Mouse (Mus musculus): Measurements from ENCODE around the gene Chrnb4. TPM values are rescaled to one million over a fixed set of nuclear protein-coding genes. Genes with fewer than 3 reads are reported as not detected.
A peak's percentile ranks its signal among the peaks of the same experiment; 100 is the strongest.

Chrnb4 gene
- total and polyA plus RNA-seq, 3 experiments, result 0.13 to 0.23 TPM; not detected in 1

DNA sequence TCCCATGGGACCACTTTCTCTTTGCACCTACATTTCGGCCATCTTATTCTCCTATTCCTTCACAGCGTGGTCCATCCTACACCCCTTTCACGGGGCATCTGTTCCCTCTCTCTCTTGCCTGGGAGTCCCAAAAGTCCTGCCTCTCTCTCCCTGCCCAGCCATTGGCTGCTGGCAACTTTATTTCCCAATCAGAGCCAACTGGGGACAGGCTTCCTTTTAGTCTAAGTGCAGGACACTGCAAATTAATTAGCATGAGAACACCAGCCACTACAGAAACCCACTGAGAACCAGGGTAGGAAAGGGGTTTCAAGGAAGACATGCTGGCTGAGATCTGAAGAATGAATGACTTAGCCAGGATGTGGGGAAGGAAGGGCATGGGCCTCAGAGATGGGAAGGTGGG, 54.2 kb downstream of the Chrnb4 start:
- in situ Hi-C loops (cut with MboI; ENCODE audit: low pct_ligation_motif_present, low pct_unique_long_range_greater_than_20kb, low sequenced_read_pairs), result no loop called here
- Histone ChIP-seq H3K4me3 (replicated peaks in 1 of 3; ENCODE audit: low read depth in 2 of 3, low read length in 2 of 3, poor library complexity in 1 of 3) (no peak overlapping the region), H3K27ac (ENCODE audit: insufficient read depth, low read depth) (no peak overlapping the region), H3K4me1 (ENCODE audit: control insufficient read depth in 1 of 2, insufficient read depth in 2 of 2) (peaks cover 3 to 7% of the 10 kb centered on the region in 2 experiments; a peak in 2 of 4 replicates), H3K9me3 (replicated peaks; ENCODE audit: low read length) (no peaks in the 10 kb centered on the region), H3K4me2 (ENCODE audit: insufficient read depth, low read depth, poor library complexity, severe bottlenecking) (no peak overlapping the region), H3K9ac (ENCODE audit: insufficient read depth, low read depth) (no peak overlapping the region), H3K79me2 (replicated peaks; ENCODE audit: control insufficient read depth, extremely low read depth, insufficient read depth, poor library complexity, severe bottlenecking) (no peaks in the 10 kb centered on the region), H3K36me3 (replicated peaks in 1 of 2; ENCODE audit: control insufficient read depth in 1 of 2, insufficient read depth in 1 of 2, low read length in 1 of 2) (no peaks in the 10 kb centered on the region), H3K27me3 (replicated peaks) (no peaks in the 10 kb centered on the region)
- dilution Hi-C loops (cut with MboI; ENCODE audit: extremely low pct_ligation_motif_present, extremely low pct_unique_long_range_greater_than_20kb, low sequenced_read_pairs), result no loop called here
- TF ChIP-seq BHLHE40 (IDR thresholded peaks at IDR 0.05; ENCODE audit: low read depth, low read length) (no peak), ZKSCAN1 (IDR thresholded peaks at IDR 0.05; ENCODE audit: borderline replicate concordance, low read depth, low read length) (no peak), RAD21 (IDR thresholded peaks at IDR 0.05; ENCODE audit: low read depth, low read length) (no peak), ETS1 (conservative IDR thresholded peaks at IDR 0.05; ENCODE audit: low read depth, low read length) (no peak), MXI1 (IDR thresholded peaks at IDR 0.05; ENCODE audit: low read depth, low read length) (no peak), KAT2A (IDR thresholded peaks at IDR 0.05; ENCODE audit: insufficient replicate concordance, low read length) (no peak), POLR2AphosphoS2 (IDR thresholded peaks at IDR 0.05; ENCODE audit: low read depth, low read length) (no peak), EP300 (IDR thresholded peaks at IDR 0.05; ENCODE audit: low read length) (no peak), USF2 (conservative IDR thresholded peaks at IDR 0.05; ENCODE audit: low read depth, low read length) (no peak), TCF12 (IDR thresholded peaks at IDR 0.05; ENCODE audit: low read depth, low read length) (no peak)
- DNase-seq (ENCODE audit: extremely low read depth), result no peak

DNA sequence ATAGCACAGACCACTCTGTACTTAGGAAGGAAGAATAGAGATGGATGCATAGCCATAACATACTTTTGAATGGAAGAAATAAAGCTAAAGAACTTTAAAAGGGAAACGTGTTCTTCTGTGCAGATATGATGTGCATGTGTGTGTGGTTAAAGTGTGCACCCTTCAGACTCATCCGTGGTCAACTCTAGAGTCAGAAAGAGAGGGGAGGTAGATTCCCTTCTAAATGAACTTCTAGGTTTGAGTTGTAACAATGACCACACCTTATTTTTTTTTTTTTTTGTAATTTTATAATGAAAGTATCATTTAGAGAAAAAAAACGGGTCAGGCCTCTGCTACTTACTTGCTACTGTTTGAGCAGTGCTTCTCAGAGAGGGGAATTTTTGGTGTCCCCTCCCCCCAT, 58.2 kb downstream of the Chrnb4 start:
- H3K9me3 ChIP-seq (replicated peaks; ENCODE audit: low read length), result no peaks in the 10 kb centered on the region
- no peaks in the 10 kb centered on the region for H3K27me3 ChIP-seq (replicated peaks)
- DNase-seq (ENCODE audit: extremely low read depth), result no peak
- dilution Hi-C loops (cut with MboI; ENCODE audit: extremely low pct_ligation_motif_present, extremely low pct_unique_long_range_greater_than_20kb, low sequenced_read_pairs) (no loop called here), in situ Hi-C loops (cut with MboI; ENCODE audit: low pct_ligation_motif_present, low pct_unique_long_range_greater_than_20kb, low sequenced_read_pairs) (no loop called here)
- peaks cover 3 to 7% of the 10 kb centered on the region in 2 experiments; a peak in 2 of 4 replicates for H3K4me1 ChIP-seq (ENCODE audit: control insufficient read depth in 1 of 2, insufficient read depth in 2 of 2)
- no peak overlapping the region for H3K9ac ChIP-seq (ENCODE audit: insufficient read depth, low read depth)
- no peaks in the 10 kb centered on the region for H3K36me3 ChIP-seq (replicated peaks in 1 of 2; ENCODE audit: control insufficient read depth in 1 of 2, insufficient read depth in 1 of 2, low read length in 1 of 2)
- TF ChIP-seq IRF4 (IDR thresholded peaks at IDR 0.05; ENCODE audit: low read depth, low read length), result peak; percentile 36; the same call in 1 of the 2 replicates
- TF ChIP-seq TBP (conservative IDR thresholded peaks at IDR 0.05; ENCODE audit: low read depth, low read length), result no peak
- TF ChIP-seq BHLHE40 (IDR thresholded peaks at IDR 0.05; ENCODE audit: low read depth, low read length), result peak; percentile 75
- peak; percentile 63 for TF ChIP-seq ZNF384 (IDR thresholded peaks at IDR 0.05; ENCODE audit: low read depth, low read length)
- no peak overlapping the region for H3K27ac ChIP-seq (ENCODE audit: insufficient read depth, low read depth)
- H3K4me3 ChIP-seq (replicated peaks in 1 of 3; ENCODE audit: low read depth in 2 of 3, low read length in 2 of 3, poor library complexity in 1 of 3), result no peak overlapping the region
- no peaks in the 10 kb centered on the region for H3K79me2 ChIP-seq (replicated peaks; ENCODE audit: control insufficient read depth, extremely low read depth, insufficient read depth, poor library complexity, severe bottlenecking)
- H3K4me2 ChIP-seq (ENCODE audit: insufficient read depth, low read depth, poor library complexity, severe bottlenecking), result no peak overlapping the region

DNA sequence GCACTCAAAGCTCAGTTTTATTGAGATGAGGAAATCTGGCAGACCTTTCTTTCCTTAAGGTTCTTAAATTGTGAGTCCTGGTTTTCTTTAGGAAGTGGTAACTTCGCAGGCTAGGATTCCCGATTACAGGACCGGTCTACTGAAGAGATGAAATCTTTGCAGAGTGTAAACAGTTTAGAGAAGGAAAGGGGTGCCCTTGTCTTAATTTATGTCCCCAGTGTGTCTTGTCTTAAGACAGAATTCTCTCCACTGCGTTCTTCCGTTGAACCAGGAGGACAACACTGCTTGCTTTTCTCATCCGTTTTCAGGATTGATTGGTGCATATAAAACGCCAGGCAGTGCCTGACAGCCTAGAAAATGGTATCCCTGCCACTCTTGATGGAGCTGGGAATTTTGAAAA, 66.2 kb downstream of the Chrnb4 start:
- no peak for DNase-seq (ENCODE audit: extremely low read depth)
- dilution Hi-C loops (cut with MboI; ENCODE audit: extremely low pct_ligation_motif_present, extremely low pct_unique_long_range_greater_than_20kb, low sequenced_read_pairs), result no loop called here
- H3K4me1 ChIP-seq (ENCODE audit: control insufficient read depth in 1 of 2, insufficient read depth in 2 of 2), result no peaks in the 10 kb centered on the region
- H3K9ac ChIP-seq (ENCODE audit: insufficient read depth, low read depth), result no peak overlapping the region
- peaks cover 4% of the 10 kb centered on the region for H3K27me3 ChIP-seq (replicated peaks)
- H3K4me3 ChIP-seq (replicated peaks in 1 of 3; ENCODE audit: low read depth in 2 of 3, low read length in 2 of 3, poor library complexity in 1 of 3), result no peak overlapping the region
- no peak overlapping the region for H3K4me2 ChIP-seq (ENCODE audit: insufficient read depth, low read depth, poor library complexity, severe bottlenecking)
- TF ChIP-seq NRF1 (IDR thresholded peaks at IDR 0.05; ENCODE audit: low read depth, low read length) (no peak), SMC3 (IDR thresholded peaks at IDR 0.05; ENCODE audit: low read depth, low read length) (no peak), HCFC1 (IDR thresholded peaks at IDR 0.05; ENCODE audit: low read depth, low read length) (no peak), ETS1 (conservative IDR thresholded peaks at IDR 0.05; ENCODE audit: low read depth, low read length) (no peak), MAZ (IDR thresholded peaks at IDR 0.05; ENCODE audit: low read depth, low read length) (no peak), ZNF384 (IDR thresholded peaks at IDR 0.05; ENCODE audit: low read depth, low read length) (no peak)
- in situ Hi-C loops (cut with MboI; ENCODE audit: low pct_ligation_motif_present, low pct_unique_long_range_greater_than_20kb, low sequenced_read_pairs), result no loop called here
- H3K9me3 ChIP-seq (replicated peaks; ENCODE audit: low read length), result no peaks in the 10 kb centered on the region
- H3K36me3 ChIP-seq (replicated peaks in 1 of 2; ENCODE audit: control insufficient read depth in 1 of 2, insufficient read depth in 1 of 2, low read length in 1 of 2), result no peaks in the 10 kb centered on the region
- no peaks in the 10 kb centered on the region for H3K79me2 ChIP-seq (replicated peaks; ENCODE audit: control insufficient read depth, extremely low read depth, insufficient read depth, poor library complexity, severe bottlenecking)
- no peak overlapping the region for H3K27ac ChIP-seq (ENCODE audit: insufficient read depth, low read depth)

Measured in CH12.LX (cell line).